Mouse (Mus musculus) retina, embryonic 14.5 days (tissue): Measurements from ENCODE around the gene Ccdc82.

Experiments
- DNase-seq: peaks from one replicate; pipeline ENCODE4 v3.0.0-alpha.2; 2015; ENCODE audit warnings: low spot score

Ccdc82 gene

DNA sequence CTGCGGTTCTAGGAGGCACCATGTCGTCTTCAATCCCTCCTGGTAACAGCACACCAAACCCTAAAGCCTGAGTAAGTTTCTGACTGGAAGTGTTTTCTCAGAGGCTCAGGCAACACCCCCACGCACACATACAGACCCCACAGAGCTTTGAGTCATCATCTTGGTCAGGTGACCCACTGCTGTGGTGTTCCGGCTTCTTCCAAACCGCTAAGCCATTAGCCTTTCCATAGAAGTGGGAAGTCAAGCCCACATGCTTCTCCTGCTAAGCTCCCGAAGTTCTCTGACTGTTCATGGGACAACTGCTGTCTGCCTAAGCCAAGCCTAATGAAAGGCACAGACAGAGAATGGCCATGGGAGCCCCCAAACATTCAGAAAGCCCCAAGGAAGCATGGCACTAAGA is 52.4 kb downstream of the Ccdc82 start:
- no peak for DNase-seq

DNA sequence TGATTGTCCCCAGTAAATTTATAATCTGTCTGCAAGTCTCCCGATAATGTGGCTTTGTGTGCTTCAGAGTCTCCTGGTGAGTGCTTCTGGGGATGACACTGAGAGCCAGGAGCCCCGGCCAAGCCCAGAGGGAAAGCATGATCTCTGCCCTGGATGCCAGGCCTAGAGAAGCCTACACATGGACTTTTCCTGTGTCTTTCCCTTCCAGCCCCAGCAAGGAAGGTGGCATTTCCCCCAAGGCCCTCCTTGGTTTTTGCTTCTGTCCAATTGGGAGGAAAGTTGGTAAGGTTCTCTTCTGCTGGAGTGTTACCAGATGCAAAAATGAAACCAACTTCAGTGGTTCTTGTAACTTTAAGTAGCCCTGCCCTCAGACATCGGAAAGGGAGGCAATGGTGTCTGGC is 53.3 kb downstream of the Ccdc82 start:
- DNase-seq = no peak

DNA sequence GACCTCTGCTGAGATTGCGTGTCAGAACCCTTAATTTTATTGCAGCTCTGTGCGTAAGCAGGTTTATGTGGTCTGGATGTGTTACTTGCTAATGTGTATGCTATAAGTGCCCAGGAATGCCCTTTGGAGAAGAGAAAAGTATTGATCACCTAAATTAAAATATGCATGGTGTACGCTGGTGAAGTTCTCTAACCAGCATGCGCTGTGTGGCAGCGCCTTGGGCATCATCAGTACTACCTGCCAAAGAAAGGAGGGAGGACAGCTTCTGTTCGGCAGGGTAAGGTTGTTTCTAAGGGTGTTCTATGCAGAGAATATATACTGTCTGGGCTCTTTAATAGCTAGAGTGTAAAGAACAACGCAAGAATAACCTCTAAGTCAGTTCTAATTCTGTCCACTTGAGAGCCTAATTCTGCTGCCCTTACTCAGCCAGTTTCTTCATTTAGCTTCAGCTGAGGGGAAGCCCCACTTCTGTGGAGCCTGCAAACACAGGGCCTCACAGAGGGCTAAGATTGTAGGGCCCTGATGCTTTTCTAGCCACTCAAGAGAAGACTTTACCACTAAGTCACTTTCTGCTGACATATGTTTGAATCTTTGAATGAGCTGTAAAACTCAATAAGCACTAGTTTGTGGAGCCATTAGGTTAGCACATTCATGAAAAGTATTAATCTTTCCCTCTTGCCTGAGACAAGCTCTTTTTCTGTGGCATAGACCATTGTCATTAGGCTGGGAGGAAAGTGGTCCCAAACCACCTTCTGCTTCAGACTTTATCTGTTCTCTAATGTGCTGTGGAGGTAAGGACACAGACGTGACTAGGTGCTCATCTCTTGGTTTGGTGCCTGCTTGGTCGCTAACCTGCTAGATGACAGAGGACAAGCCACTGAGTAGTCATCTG is 54.4 kb downstream of the Ccdc82 start:
- DNase-seq = no peak

DNA sequence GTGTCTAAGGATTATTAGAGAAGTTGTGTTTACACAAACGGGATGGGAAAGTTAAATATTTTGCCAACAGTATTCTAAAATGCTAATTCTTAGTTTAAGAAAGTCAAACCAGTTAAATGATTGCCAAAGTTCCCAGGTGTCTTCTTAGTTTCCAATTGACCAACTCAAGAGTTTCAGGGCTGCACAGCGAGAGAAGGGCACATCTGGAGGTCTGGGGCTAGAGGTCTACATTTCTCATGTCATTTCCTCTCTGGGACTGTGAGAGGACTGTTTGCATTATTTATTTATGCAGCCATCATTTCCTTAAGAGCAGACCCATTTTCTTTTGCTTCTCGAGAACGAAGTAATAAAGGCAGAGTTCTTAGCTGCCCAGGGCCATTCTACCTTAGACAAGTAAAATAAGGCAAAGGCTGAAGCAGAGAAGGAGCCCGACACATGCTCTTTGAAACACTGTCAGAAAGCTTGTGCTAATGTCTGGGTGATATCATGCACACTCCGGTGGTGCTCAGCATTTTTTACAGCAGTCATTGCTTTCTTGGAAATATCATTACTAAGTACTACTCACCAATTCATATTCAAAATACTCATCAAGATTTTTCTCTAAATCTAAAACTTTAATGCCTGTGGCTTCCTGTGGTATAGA is 55.5 kb downstream of the Ccdc82 start:
- no peak for DNase-seq

DNA sequence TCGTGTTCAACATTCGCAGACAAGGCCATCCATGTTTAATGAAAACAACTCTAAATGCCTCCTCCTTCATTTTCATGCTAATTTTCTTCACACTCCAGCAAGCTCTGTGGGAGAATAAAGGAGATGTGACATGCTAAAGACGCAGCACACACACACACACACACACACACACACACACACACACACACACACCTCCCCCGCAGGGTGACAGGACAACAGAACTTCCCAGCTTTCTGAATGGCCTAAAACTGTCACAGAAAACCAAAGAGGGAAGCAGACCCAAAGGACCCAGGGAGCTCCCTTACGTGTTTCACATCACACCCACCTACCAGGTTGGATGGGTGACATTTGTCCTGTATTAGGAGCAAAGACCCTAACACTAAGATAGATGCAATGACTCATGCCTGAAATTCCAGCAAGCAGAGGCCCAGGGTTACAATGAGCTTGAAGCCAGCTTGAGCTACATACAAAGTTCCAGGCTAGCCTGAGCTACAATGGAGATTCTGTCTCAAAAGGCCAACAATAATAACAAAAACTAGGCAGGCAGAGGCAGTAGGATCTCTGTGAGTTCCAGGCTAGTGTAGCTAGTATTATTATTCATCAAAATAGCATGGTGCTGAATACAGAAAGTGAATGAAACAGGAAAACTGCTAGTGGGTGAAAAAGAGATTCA is 56.5 kb downstream of the Ccdc82 start:
- peak; percentile 64 for DNase-seq

DNA sequence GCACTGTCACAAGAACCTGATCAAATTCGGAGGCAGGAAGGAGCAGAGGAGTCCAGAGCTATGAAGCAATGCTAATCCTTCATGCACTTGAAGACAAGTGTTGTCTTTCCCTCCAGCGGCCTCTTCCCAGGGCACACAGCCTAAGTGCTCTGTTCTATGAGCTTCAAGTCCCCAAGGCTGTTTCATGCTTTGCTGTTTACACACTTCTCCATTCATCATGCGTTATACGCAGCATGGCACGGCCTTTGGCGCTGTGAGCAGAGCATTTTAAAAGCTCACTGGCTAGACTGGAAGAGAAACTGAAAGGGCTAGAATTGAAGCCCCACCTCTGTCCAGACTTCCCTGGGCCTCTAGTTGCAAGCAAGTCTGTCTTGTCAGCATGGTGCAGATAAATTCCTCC is 57.2 kb downstream of the Ccdc82 start:
- no peak for DNase-seq

DNA sequence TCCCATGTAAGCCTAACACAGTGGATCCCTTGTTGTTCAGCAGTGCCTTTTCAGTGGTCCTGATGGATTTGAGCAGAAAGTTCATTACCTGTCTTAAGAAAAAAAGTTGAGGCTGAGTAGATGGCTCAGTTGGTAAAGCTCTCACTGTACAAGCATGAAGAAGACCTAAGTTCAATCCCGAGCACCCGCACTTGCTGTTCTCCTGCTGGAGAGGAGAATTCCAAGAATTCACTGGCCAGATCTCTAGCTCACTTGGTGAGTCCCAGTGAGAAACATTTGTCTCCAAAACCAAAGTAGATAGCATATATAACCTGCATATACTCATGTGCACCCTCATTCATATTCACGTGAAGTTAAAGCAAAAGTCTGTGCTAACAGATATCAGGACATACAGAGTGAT is 59.7 kb downstream of the Ccdc82 start:
- no peak for DNase-seq

DNA sequence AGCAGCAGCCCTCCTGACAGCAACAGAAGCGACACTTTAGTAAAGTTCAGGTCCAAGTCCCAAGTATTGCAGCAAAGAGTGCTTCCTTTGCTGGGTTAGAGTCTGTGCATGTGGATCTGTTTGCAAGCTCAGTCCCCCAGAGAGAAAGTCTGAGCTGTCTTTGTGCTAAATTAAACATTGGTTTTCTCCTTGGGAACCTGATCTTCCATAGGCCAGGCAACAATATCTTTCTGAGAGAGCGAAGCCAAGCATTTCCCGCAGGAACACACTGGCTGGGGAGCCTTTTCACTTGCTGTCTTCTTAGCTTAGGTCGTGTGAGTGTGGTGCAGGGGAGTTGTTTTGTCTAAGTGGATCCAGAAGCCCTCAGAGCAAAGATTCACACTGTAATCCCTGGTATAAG is 60.5 kb downstream of the Ccdc82 start:
- no peak for DNase-seq

DNA sequence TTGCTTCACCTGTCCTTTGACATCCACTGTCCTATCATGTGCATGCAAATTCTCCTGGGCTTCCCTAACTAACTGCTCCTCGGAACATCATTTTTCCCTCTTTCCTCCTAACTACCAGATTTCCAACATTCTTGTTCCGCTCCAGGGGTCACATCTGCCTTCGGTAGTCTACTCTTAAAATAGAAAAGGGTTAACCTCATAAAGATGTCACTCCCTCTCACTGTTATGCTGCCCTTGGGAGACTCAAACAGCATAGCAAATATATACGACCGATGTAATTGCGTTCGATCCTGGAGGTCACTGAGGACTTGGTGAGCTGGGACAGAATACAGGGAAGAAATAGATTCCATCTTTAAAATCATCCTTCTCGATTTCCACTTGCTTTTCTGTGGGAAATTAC is 62.0 kb downstream of the Ccdc82 start:
- DNase-seq = no peak

DNA sequence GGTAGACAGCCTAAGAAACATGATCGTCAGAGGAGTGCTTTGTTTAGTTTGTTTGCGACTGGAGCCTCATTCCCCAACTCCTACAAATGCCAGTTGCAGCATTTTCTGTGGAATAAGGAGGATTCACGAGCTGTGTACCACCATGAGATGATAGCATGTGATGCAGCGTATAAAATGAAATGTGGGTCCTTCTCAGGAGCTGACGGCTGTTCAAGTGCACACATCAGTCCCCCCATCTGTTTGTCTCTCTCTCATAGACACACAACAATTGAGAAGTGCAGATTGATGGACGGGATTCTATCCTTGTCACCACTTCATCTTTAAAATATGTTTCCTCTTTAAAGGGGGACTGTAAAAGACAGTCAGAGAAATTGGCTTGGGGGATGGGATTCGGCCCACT is 63.1 kb downstream of the Ccdc82 start:
- DNase-seq = no peak

DNA sequence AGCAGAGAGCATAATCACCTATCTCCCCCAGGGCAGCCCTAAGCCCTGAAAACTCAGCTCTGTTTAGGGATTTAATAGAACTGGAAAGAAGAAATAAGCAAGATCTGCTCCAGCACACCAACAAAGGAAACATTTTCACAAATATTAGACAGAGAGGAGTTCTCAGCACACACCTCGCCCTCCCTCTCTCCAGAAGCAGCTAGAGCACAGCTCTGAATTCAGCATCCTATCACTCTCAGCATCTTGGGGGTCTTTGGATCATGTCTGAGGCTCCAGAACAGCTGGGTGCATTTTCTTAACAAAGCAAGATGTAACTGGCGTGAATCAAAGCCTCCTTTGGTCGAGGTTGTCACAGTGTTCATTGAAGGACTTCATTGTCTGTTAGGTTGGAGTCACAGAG is 63.5 kb downstream of the Ccdc82 start:
- no peak for DNase-seq

DNA sequence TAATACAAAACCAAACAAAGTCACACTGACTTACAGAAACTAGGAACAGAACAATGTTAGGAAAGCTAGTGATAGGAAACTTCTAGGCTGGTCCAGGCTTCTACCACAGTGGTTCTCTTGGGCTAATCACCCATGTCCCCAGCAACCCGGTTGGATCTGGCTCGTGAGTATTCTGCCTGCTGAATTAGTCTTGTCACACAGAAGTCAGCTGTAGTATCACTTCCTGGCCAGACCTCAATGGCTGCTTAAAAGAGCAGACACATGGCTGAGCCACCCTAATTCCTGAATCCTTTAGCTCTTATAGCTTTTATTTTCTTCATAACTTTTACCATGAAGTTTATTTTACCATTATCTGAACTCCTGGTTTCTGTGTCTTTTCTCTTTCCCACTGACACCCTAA is 64.3 kb downstream of the Ccdc82 start:
- DNase-seq = no peak

DNA sequence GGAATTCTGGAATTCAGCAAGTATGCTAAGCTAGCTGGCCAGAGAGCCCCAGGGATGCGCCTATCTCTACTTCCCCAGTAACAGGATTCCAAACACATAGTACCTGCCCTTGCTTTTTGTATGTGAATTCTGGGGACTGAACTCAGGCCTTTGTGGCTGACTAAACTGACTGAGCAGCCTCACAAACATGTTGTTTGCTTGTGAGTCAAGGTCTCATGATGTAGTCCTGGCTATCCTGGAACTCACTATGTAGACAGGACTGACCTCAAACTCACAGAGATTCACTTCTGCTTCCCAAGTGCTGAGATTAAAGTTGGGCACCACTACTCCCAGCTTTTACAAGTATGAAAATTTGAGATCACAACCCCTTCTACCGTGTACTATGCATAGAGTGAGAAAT is 67.2 kb downstream of the Ccdc82 start:
- no peak for DNase-seq

DNA sequence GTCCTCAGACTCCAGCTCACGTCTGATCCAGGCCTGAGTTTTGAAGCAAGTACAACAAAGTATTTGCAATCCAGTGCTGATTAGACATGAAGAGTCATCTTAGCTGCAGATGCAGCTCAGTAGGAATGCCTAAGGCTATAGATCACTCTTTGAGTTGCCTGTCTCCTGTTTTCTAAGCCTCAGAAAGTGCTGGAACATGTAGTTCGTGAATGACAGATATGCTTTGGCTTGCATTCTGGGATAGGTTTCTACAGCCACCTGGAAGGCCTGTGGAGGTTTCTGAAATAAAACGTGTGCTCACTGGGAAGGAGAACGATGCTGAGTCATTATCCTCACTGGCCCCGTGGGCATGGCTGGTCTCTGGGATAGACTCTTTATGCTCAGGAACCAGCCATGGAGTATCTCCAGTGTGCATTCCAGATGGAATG is 67.8 kb downstream of the Ccdc82 start:
- DNase-seq = no peak

DNA sequence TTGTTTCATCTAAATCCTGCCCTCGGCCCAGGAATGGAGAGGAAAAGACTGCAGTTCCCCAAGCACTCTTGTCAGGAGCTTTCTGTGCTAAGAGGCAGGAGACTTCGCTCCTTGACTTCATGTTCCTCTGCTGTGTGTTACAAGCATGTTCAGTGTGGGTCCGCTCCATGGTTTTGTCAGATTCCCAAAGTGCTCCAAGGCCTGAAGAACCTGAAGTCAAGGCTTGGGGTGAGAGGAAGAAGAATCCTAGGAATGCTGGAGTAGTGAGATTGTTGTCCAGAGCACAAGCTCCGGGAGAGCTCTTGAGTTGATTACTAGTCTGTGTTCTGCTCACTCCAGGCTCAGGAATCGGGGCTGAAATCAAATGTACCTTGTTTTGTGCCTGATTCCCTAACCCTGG is 68.6 kb downstream of the Ccdc82 start:
- DNase-seq = no peak

DNA sequence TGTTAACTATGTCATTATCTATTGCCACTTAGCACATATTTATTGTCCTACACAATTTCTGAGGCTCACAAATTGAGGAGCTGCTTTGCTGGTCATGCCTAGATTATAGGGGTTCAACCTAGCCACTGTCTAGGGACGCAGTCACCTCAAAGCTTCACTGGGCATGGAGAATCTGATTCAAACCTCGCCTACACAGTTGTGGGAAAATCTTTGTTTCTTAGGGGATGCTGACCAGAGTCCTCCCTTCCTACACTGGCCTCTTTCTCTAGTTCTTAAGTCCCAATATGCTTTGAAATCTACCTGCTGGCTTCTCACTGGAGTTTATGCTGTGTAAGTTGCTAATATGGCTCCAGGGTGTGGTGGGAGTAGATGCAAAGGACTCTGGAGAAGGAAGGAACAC is 72.8 kb downstream of the Ccdc82 start:
- DNase-seq = no peak

DNA sequence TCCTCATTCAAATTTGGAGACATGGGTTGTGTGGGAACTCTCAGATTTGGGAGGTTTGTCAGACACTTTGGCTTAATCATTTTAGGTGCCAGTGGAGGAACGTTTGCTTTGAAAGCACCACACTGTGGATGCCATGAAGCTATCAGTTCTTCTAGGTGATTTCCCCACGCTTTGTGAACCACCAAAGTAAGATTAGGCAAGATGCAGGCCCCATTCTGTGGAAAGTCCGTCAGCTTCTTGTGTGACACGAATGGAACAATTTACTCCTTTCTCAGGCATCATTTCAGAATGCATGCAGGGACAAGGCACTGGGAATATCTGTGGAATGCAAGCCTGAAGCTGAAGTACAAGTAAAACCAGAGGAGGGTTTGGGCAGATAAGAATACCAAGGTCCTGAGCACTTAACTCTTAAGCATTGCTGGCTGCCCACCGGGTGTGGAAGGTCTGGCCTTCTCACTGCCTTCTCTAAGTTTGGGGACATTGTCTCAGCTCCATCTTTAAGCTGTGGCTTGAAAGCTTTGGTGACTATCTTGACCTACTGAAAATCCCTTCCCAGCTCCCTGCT is 74.1 kb downstream of the Ccdc82 start:
- DNase-seq = no peak

DNA sequence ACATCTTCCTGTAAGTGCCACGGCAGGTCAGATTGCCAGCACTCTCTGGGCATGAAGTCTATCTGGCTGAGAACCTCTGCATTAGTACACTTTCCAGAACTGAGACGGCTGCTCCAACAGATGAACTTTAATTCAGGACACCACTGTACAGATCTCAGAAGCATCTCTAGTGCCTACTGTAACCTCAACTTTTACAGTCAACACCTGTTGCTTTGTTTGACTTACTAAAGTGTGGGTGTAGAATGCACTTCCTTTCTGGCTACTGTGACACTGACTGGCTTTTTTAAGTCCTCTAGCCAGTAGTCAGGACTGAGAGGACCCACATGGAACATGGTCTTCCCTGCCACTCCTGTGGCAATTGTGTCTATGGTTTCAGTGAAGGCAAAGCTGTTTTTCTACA is 76.3 kb downstream of the Ccdc82 start:
- DNase-seq = no peak

DNA sequence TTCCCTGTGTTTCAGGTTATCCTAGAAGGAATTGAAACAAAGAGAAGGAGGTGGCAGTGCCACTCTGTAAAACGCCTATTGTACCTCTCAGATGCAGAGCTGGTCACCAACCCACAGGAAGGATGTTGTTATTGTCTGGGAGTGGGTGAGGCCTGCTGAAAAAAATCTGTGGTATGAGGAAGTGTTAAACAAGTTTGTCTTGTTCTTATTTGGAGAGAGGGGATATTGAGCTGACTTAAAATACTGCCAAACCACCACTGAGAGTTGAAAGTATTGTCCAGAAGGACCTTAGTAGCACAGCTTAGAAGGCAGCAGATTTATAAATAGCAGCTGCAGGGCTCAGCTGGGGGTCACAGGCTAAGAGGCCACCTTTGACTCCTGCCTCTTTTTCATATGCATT is 76.9 kb downstream of the Ccdc82 start:
- DNase-seq = no peak
